Mouse (Mus musculus): ENCODE data around the gene Gm20388.

Gm20388 gene

DNA sequence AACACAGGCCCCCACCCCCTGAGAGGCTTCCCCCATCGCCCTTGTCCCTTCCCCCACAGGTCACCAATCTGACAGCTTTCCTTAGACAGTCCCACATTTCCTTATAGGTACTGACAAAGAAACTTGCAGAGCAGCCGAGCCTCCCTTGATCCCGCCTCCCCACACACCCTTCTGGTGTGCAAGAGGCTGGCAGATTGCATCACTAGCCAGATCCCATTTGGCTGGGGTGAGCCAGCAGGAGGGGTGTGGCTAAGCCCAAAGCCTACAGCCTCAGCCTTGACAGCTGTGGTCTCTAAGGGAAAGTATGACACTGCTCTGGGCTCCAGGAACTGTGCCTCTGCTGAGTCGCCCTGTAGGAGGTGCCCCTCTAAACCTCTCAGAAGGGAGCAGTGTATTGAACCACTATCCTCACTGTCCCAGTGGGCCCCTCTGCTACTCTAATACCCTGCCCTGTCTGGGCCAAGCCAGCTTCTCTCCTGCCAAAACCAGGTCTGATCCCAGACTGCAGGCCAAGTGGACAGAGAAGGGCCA lies 1987.8 kb downstream of the Gm20388 start:
- DNase-seq = peak; percentile 73

DNA sequence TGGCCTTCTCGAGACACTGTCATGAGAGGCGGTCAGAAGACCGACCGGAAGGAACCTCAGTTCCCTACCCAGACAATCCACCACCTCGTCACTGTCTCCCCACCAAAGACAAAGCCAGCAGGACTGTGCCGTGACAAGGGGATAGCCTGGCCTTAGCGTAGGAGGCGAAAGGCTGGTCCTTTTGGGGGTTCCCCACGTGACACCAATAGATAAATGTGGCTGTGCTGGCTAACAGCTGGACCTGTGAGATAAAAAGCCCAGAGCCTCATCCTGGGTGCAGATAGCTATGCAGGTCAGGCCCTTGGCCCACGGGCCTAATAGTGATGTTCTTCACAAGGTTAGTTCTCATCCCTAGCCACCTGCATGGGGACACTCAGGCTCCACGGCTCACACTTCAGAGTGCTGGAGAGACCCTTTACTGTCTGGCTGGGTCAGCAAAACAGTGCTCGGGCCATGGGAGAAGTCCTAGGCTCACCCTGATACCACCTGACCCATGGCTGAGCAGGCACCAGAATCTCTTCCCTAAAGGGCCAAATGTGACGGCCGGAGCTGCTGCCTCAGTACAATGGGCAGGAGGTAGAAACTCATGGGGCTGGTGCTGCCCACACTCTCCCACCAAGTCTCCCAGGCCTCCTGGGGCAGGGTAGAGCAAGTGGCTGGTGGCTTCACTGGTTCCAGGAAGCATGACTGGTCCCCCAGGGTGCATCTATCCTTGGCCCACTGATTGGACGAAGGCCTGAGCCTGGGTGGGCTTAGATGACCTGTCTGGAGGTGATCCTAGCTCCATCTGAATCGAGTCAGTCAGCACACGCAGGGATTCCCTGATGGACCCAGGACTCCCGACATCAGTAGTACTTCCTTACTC lies 1988.8 kb downstream of the Gm20388 start:
- no peak for DNase-seq

DNA sequence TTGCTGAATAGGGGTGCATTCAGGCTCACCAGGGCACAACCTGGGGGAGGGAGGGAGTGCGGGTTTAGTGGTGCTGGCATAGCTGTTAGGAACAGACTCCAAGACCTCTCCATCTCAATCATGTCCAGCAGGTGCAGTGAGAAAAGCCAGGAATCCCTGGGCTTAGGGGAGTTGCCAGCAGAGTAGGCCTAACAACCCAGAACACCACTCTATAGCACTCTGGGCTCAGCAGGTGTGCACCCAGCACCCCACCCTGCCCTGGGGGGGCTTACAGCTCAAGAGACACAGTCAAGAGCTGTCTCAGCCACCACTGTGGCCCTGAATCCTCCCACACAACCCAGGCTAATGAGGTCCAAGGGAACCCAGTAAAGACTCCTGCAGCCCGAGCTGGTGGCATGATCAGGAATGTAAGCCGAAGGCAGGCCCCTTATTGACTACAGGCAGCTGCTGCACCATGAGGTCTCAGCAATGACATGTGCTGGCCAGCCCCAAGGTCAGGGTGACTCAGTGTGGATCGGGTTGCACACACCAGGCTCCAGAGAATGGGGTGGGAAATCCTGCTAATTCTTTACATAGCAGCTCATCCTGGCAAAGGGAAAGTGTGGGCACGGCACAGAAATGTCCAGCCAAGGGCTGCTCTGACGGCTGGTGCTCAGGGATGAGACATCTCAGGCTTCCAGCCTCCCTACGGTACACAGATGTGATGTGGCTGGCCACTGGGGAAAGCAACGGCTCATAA lies 1991.0 kb downstream of the Gm20388 start:
- peak; percentile 58 for DNase-seq

DNA sequence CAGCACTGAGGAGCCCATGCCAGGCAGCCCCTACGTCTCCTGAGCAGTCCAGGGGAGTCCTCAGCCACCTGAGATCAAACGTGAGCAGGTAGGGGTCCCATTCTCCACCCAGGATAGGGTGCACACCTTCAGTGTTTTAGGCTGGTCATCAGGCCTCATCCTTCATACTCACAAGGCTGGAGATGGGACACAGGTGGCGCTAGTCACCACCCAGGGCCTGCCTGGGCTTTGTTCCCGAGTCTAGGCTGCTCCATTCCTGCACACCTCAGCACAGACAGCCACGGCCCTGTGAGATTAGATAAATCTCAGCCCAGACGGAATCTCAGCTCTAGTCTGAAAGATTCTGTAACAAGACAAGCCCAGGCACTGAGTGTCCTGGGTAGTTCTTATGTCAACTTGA lies 1993.3 kb downstream of the Gm20388 start:
- DNase-seq = peak; percentile 82

DNA sequence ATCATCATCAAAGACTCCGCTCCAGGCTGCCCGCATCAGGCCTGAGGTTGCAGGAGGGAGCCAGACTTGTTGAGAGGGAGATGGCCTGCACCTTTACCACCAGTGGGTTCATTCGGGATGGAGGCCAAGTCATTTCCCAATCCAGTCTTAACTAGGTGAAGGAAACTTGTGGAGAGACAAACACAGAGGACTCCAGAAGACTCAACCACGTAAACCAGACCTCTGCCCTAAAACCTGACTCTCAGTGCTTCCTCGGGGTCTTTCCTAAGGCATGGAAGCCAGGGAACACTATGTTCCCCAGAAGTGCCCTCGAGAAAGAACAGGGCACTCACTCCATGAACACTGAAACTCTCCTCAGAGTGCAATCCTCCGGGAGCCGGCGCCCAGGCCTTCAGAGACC lies 1994.4 kb downstream of the Gm20388 start:
- DNase-seq = peak; percentile 38

DNA sequence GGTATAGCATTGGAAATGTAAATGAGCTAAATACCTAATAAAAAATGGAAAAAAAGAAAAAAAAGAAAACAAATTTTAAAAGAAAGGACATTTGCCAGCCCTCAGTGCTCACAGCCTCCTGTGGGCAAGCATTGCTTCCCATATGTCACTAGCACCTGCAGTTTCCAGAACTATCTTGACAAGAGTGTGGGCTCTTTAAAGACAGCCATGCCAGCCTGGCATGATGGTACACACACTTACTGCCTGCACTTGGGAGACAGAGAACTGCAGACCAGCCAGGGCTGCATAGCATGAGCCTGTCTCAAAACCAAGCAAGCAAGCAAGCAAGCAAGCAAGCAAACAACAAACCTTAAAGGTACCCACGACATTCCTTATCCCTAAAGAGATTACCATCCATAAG lies 1994.8 kb downstream of the Gm20388 start:
- DNase-seq = peak; percentile 40

DNA sequence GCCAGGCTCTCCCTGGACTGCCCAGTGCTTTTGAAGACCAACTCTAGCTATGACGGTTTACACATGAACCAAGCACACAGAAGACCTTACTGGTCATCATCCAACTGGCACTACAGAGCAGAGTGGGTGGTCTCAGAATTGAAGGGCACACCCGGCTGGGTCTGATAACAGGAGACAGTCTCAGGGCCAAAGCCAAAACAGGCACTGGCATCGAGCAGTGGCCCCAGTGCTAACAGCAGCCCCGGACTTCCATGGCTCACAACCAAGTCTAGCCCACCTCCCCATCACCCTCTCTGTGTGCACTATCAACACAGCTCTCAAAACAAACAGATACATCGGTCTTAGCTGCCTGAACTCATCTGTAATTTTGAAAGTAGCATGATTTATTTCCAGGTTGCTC lies 1995.2 kb downstream of the Gm20388 start:
- peak; percentile 44 for DNase-seq

DNA sequence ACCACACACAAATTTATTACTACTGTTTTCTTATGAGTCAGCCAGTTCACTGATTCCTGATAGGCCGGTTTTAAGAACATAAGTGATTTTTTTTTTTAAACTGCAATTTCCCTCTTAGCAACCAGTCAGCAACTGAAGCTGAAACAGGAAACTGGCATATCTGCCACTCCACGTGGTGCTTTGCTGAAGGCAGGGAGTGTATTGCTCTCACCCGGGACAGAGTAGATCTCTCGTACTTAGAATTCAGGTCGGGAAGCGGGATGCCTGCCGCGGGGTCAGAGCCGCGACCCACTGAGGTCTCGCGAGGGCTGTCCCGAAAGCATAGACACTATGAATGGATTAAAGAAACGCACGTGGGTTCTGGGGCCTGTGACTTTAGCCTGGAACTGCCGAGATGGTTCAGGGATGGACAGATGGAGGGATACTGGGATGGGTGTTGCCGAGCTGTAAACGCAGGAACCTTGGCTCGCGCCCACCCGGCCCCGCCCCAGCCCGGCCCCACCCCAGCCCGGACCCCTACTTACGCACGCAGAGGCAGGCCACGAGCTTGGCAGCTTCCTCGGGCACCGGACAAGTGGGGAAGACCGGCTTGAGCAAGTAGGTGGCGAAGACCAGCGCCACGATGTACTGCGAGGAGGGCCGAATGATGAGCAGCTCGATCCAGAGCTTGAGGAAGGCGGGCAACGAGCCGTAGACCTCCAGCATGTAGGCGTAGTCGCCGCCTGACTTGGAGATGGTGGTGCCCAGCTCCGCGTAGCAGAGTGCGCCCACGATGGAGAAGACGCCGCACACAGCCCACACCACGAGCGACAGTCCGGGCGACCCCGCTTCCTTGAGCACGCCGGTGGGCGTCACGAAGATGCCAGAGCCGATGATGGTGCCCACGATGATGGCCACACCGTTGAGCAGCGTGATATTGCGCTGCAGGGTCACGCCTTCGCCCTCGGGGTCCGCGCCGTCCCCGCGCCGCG lies 1996.2 kb downstream of the Gm20388 start:
- peak; percentile 62 for DNase-seq

DNA sequence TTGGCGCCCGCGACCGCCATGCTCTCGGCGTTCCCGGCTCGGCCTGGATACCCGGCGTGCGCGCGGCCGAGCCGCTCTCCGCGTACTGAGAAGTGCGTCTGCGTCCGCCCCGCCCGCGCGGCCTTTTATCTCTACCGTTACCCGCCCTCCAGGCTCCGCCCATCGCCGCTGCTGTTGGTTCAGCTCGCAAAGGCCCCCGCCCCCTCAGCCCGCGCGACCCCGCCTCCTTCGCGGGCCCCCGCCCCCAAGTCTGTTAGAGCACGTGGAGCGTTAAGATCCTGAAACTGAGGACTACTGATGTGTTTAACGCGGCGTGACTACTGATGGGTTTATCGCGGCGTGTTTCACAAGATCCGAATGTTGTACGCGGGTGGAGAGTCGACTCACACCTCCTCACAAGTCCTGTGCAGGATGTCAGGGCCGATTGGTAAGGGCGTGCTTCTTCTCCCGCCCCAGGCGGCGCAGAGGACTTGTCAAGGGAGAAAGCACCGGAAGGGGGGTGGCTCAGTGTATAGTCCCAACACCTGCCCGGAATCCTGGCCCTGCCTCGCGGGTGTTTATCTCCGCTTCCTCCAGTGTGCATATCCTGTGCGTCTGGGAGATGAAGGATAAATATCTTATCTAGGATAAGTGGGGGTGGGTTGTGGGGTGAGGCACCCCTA lies 1997.1 kb downstream of the Gm20388 start, which contains the start of gene Slc7a5:
Gene Slc7a5, minus strand, starts transcription at position 108 of the 662 bp plus-strand sequence.
- peak; percentile 96 for DNase-seq

DNA sequence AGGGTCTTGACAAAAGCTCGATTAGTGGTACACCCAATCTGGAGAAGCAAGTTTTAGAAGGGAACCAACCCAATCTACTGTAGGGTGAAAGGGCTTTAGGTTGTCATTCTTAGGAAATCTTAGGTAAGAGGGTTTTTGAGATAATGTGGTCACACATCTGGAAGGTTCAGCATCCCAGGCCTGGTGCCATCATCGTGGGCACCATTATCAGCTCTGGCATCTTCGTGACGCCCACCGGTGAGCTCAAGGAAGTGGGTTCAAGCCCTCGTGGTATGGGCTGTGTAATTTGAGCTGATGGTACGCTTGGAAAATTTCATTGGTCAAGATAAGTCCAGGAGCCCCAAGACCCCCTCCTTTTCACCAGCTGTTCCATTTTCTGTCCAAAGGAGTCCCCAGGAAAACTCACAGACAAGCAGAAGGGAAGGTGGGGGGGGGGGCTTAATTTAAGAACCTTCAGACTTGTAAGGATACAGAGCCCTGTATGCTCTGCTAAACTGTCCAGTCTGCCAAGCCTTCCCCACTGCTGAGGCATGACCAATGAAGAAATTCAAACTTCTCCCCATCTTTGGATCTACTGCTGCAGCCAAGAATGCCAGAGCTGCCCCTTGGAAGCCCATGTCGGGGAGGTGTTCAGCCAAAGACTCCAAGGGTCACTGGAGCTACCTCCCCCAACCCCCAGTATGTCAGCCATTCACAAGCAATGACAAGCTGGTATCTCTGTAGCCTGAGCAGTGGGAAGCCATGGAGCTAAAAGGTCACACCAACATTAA lies 1997.9 kb downstream of the Gm20388 start:
- peak; percentile 57 for DNase-seq

DNA sequence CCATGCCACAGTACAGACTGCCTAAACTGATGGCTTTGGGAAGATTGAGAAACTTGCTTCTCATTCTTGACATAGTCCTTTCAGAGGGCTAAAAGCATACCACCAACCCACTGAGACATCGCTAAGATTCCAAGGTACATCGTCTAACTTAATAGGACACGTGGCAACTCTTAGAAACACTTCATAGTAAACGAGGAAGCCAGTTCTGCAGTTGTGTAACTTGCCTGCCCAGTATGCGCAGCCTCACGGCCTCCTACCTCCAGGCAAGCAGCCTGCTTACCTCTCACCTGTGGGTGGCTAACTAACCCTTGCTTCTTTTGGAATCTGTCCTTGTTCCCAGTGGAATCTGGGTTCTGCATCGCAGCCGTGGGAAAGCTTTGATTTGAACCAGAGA lies 1998.5 kb downstream of the Gm20388 start:
- DNase-seq = peak; percentile 36

DNA sequence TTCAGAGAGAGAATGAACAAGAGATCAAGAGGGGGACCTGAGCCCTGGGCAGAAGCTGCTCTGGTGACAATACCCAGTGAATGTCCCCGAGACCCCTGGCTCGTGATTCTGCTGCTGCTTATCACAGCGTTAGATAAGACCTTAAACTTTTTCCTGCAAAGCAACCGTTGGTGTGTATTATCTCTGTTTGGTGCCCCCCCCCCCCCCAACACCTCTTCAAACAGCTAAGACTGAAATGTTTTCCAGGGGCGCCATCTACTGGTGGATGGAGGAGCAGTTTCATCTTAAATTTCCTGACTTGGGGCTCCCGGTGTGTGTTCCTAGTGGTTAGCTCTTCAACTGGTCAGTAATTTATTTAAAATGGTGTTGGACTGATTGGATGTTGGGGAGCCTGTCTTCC lies 1999.0 kb downstream of the Gm20388 start:
- peak; percentile 89 for DNase-seq

DNA sequence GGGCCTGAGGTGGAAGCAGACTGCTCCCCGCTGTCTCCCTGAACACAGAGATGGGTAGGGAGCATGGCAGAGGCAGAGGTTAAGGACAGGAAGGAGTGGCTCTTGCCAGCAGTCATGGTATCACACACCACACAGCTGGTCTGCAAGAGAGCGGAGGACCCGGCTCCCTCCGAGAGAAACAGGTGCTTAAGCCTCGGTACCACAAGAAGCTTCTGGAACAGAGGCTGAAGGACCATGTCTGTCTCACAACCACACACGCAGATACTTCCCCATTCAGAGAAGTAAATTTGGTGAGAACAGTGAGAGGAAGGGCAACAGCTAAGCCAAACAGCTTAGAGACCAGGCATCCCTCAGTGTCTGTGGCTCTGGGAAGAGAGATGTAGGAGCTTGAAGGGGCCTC lies 2000.8 kb downstream of the Gm20388 start:
- no peak for DNase-seq

DNA sequence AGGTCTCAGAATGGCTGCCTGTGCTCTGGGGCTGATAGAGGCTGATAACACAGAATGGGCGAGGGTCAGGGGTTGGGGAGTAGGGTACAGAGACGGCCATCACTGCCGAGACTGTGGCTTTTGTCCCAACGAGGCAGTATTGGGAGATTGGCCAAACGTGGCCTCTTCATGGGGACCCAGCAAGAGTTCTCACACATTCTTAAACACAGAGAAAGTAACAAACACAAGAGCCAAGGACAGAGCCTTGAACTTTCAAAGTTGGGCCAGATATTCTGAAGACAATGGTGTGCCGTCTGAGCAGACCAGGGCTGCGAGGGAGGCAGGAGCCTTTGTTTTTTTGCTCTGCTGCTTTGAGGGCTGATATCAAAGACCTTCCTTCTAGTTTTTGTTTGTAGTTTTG lies 2001.3 kb downstream of the Gm20388 start:
- no peak for DNase-seq

DNA sequence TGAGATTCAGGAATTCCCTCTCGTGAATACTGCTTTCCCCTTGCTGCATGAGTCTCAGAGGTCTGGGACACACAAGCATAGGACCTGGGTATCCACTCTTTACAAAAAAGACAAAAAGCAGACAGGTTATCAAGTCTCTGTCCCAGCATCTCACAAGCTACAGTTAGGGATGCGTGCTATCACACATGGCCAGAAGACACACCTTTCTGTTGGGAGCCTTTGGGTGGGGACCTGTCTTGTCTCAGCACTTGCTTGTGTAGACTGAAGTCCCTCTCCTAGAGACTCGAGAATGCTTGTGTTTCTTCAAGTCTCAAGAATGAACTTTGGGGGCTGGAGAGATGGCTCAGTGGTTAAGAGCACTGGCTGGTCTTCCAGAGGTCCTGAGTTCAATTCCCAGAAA lies 2002.2 kb downstream of the Gm20388 start:
- no peak for DNase-seq

DNA sequence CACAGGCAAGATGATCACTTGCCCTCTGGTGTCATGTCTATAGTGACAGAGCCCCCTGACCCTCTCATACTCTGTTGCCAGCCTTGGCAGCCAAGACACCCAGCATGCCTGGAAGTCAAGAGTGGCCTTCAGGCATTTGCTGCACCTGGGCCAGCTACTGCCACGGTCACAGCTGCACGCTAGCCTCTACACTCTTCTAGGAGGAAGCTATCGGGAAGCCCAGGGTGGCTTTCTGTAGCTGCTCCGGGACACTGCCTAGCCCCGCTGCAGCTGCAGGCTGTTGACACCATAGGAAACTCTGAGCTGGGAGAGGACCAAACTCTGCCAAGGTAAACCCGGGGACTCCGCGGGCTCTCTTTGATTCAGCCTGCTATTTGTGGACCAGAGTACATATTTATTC lies 2002.7 kb downstream of the Gm20388 start:
- DNase-seq = no peak

DNA sequence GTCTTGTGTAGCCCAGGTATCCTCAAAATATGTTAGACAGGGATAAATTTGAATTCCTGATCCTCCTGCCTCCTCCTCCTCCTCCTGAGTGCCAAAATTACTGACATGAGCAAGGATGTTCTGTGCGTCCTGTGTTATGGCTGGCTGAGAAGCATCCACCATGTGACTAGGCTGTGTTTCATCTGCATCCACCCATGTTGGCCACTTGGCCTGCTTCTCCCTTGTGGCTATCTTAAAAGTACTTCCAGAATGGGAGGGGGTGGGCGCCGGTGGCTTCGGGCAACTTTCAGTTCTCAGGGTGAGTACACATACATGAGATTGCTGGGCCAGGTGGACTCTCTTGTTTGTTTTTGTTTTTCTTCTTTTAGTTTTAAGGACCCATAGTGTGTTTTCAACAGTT lies 2008.5 kb downstream of the Gm20388 start:
- DNase-seq = no peak

DNA sequence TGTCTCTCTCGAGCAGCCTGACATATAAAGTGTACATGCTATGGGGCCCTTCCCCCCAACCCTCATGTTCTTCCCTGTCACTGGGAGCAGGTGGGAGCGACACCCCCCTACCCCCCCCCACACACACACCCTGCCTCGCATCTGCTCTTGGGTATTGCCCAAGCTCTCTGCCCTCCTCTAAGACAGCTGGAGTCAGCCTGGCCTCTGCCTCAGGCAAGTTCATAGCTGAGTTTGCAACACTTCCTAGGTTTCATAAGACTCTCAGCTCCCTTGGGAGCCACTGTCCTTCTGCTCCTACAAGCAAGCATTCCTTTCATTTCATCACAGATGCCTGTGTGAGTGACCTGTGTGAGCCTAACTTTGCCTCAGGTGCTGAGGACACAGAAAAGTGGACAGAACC lies 2009.1 kb downstream of the Gm20388 start:
- DNase-seq = no peak

DNA sequence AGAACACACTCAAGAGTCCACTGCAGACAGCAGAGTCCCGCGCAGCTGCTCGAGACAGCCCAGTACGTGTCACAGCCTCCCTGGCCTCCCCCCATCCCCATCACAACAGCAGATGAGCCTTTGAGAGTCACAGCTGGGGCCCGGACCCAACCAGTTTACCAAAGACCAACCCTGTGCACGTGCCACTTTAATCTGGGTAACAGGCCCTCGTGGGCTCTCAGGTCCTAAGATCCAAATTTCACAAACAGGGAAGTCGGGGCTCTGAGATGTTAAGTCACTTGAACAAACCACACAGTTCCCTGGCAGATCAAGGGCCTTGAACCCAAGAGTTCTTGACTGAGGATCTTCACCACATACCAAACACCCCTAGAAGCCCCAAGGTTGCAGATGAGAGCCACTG lies 2010.9 kb downstream of the Gm20388 start:
- DNase-seq = no peak

DNA sequence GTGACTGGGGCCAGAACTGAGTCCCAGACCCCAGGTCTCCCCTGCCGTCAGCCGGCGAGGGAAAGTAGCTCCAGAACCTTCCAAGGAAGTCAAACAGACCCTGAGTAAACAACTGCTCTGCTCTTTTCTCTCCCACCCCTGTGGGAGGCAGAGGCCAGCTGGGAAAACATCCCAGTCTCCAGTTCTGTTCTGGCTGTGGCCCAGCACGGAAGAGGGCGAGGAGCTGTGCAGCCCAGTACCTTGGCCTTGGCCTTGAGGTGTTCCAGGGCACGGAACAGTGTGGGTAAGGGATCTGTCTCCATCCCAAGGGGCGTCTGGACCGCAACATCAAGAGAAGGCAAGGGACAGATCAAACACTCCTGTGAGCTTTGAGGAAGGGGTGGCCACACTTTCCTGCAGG lies 2011.5 kb downstream of the Gm20388 start:
- DNase-seq = no peak

DNA sequence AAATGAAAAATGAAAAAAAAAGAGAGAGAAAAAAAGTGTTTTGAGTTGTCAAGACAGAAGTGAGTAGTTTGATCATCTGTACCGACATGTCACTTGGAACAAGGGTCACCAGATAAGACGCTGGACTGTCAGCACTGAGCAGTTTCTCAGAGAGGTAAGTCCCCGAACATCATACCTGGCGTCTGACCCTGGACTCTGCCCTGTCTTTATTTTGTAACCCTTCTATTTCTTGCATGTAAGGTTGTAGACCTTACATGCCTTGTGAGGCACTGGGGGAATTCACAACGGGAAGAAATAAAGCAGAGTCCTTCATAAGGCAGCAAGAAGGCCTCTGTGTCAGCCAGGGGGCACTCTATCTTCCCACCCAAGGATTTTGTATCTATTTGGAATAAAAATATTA lies 2014.0 kb downstream of the Gm20388 start:
- DNase-seq = no peak
